Mouse (Mus musculus): ENCODE measurements around the gene Smyd4.

The Smyd4 gene

GRCm38 (mm10) chr11:75452812-75453557 is 104.8 kb downstream of the Smyd4 start:
- DNase-seq (ENCODE audit: low spot score in 2 of 2): no peak

GRCm38 (mm10) chr11:75453991-75454930 is 106.0 kb downstream of the Smyd4 start, which contains the start of gene Wdr81:
Wdr81 (minus strand) TSS chr11:75454717.
- DNase-seq (ENCODE audit: low spot score in 2 of 2): peak; percentile 68 to 71
